ENCODE assay signal across 8 mouse cellular contexts in genomic region chr11:116101931-116102381, GRCm38 (mm10). TPM values are rescaled to one million over a fixed set of nuclear protein-coding genes. Genes with fewer than 3 reads are reported as not detected.
A peak's percentile ranks its signal among the peaks of the same experiment; 100 is the strongest.
DNase-seq lines count a peak whose midpoint lies in the region; ATAC-seq and TF ChIP-seq lines count a peak whose summit lies in the region.

No protein-coding gene starts in this region.

- intact Hi-C loops in left cerebral cortex, adult 2 months (cut with DNase I) = no loop called here
- intact Hi-C loops in left cerebral cortex, postnatal 36 days (cut with DNase I) = no loop called here
- intact Hi-C loops in heart, postnatal 36 days (cut with DNase I) = no loop called here

- no peaks in the 10 kb centered on the region for H3K36me3 ChIP-seq in forebrain, embryonic 11.5 days (ENCODE audit: control insufficient read depth, insufficient read depth, low read length)
- H3K36me3 ChIP-seq in limb, embryonic 12.5 days = no peaks in the 10 kb centered on the region
- no peaks in the 10 kb centered on the region for H3K36me3 ChIP-seq in neural tube, embryonic 12.5 days

- peaks cover 28% of the 10 kb centered on the region for H3K4me1 ChIP-seq in forebrain, embryonic 11.5 days (replicated peaks; ENCODE audit: control insufficient read depth, insufficient read depth, low read length)
- peaks cover 52% of the 10 kb centered on the region for H3K4me1 ChIP-seq in limb, embryonic 12.5 days (replicated peaks)
- H3K4me1 ChIP-seq in neural tube, embryonic 12.5 days = peaks cover 38% of the 10 kb centered on the region

- H3K9me3 ChIP-seq in forebrain, embryonic 11.5 days (ENCODE audit: control insufficient read depth, low read length) = no peaks in the 10 kb centered on the region
- H3K9me3 ChIP-seq in limb, embryonic 12.5 days = peaks cover 2% of the 10 kb centered on the region; the same call in 1 of the 2 replicates
- 0 out of 2 replicates have a peak, but pooled peaks cover under 1% of the 10 kb centered on the region for H3K9me3 ChIP-seq in neural tube, embryonic 12.5 days

- H3K27ac ChIP-seq in left cerebral cortex, adult 2 months = peak overlapping the region; percentile 76
- H3K27ac ChIP-seq in forebrain, embryonic 11.5 days (ENCODE audit: low read depth, low read length) = peak overlapping the region; percentile 82
- peak overlapping the region; percentile 87 for H3K27ac ChIP-seq in limb, embryonic 12.5 days
- no peak overlapping the region for H3K27ac ChIP-seq in neural tube, embryonic 12.5 days

- peaks cover 10% of the 10 kb centered on the region for H3K27me3 ChIP-seq in forebrain, embryonic 11.5 days (ENCODE audit: control insufficient read depth, insufficient read depth, low read length)
- H3K27me3 ChIP-seq in limb, embryonic 12.5 days = peaks cover 19% of the 10 kb centered on the region
- H3K27me3 ChIP-seq in neural tube, embryonic 12.5 days (replicated peaks) = peaks cover 18% of the 10 kb centered on the region

- TF ChIP-seq CTCF in left cerebral cortex, adult 2 months (IDR thresholded peaks at IDR 0.05) = no peak; the same call in 1 of the 2 replicates

- no peak overlapping the region for H3K4me3 ChIP-seq in left cerebral cortex, adult 2 months
- no peak overlapping the region for H3K4me3 ChIP-seq in forebrain, embryonic 11.5 days (ENCODE audit: low read depth, low read length)
- no peak overlapping the region for H3K4me3 ChIP-seq in limb, embryonic 12.5 days (replicated peaks)
- H3K4me3 ChIP-seq in neural tube, embryonic 12.5 days = no peak overlapping the region

- no peak for ATAC-seq in forebrain, embryonic 11.5 days (replicated peaks; ENCODE audit: low FRiP score)
- ATAC-seq in limb, embryonic 12.5 days (ENCODE audit: insufficient number of reproducible peaks, insufficient read depth, low FRiP score, low TSS enrichment, low read depth) = no peak
- ATAC-seq in neural tube, embryonic 12.5 days (ENCODE audit: low FRiP score, low read depth) = no peak
- ATAC-seq in frontal cortex, adult (ENCODE audit: low TSS enrichment) = no peak

- no peak for DNase-seq in left cerebral cortex, adult 2 months (ENCODE audit: extremely low spot score in 1 of 2, low spot score in 2 of 2)
- no peak for DNase-seq in left cerebral cortex, postnatal 36 days (ENCODE audit: low spot score in 2 of 2)
- DNase-seq in forebrain, embryonic 11.5 days (ENCODE audit: low spot score) = peak; percentile 67
- peak; percentile 74 to 82 for DNase-seq in heart, postnatal 36 days
- no peak for DNase-seq in right cerebral cortex, adult 2 months (ENCODE audit: low spot score in 2 of 2)

- H3K4me2 ChIP-seq in forebrain, embryonic 11.5 days (ENCODE audit: low read depth, low read length, severe bottlenecking) = no peak overlapping the region
- no peak overlapping the region for H3K4me2 ChIP-seq in limb, embryonic 12.5 days
- 0 out of 2 replicates have a peak overlapping the region, but pooled peaks have one; percentile 8 for H3K4me2 ChIP-seq in neural tube, embryonic 12.5 days (replicated peaks)

- H3K9ac ChIP-seq in forebrain, embryonic 11.5 days (ENCODE audit: low read length) = peak overlapping the region; percentile 55
- H3K9ac ChIP-seq in limb, embryonic 12.5 days (replicated peaks) = peak overlapping the region; percentile 42
- H3K9ac ChIP-seq in neural tube, embryonic 12.5 days = 0 out of 2 replicates have a peak overlapping the region, but pooled peaks have one; percentile 22

- 24% methylated on average over 11 of the region's 11 CpGs for WGBS in forebrain, embryonic 11.5 days
- 49% methylated on average over 11 of the region's 11 CpGs for WGBS in limb, embryonic 12.5 days
- WGBS in neural tube, embryonic 12.5 days = 42% methylated on average over 11 of the region's 11 CpGs

RNA-seq across cellular contexts. Expression of gene Wbp2, which starts 15.2 kb away (rescaled TPM):
- 100 to 1,000 TPM; 387 to 414 TPM for total RNA-seq in left cerebral cortex, adult 2 months (2021)
- 100 to 1,000 TPM; 388 to 420 TPM for total RNA-seq in left cerebral cortex, postnatal 36 days (2021)
- polyA plus RNA-seq in forebrain, embryonic 11.5 days (2014; fragmentation: Nextera tagmentation; extraction: Ambion mirVana) = 100.0 and 111 TPM in 2 replicates
- 100 to 1,000 TPM in 1 of 2 experiments, 10 to 100 TPM in 1; 97.0 to 106 TPM for total RNA-seq in heart, postnatal 36 days (2021)
- polyA plus RNA-seq in limb, embryonic 12.5 days (2016; fragmentation: Nextera tagmentation; extraction: Ambion mirVana) = 33.2 and 36.6 TPM in 2 replicates
- polyA plus RNA-seq in neural tube, embryonic 12.5 days (2016; fragmentation: Nextera tagmentation; extraction: Ambion mirVana) = 97.0 and 110 TPM in 2 replicates

RNA-seq across cellular contexts. Expression of gene Unc13d, which starts 24.2 kb away (rescaled TPM):
- total RNA-seq in left cerebral cortex, adult 2 months (2021) = 1 to 10 TPM; 1.5 to 2.0 TPM
- 1 to 10 TPM in 1 of 2 experiments, under 1 TPM in 1; 0.93 to 1.0 TPM for total RNA-seq in left cerebral cortex, postnatal 36 days (2021)
- 1.6 and 2.2 TPM in 2 replicates for polyA plus RNA-seq in forebrain, embryonic 11.5 days (2014; fragmentation: Nextera tagmentation; extraction: Ambion mirVana)
- total RNA-seq in heart, postnatal 36 days (2021) = under 1 TPM; 0.41 to 0.42 TPM
- 1.4 and 1.7 TPM in 2 replicates for polyA plus RNA-seq in limb, embryonic 12.5 days (2016; fragmentation: Nextera tagmentation; extraction: Ambion mirVana)
- polyA plus RNA-seq in neural tube, embryonic 12.5 days (2016; fragmentation: Nextera tagmentation; extraction: Ambion mirVana) = 1.3 and 1.7 TPM in 2 replicates

RNA-seq across cellular contexts. Expression of gene Trim47, which starts 25.1 kb away (rescaled TPM):
- total RNA-seq in left cerebral cortex, adult 2 months (2021) = 1 to 10 TPM; 5.2 to 8.0 TPM
- 1 to 10 TPM; 7.0 to 9.6 TPM for total RNA-seq in left cerebral cortex, postnatal 36 days (2021)
- 3.4 and 3.8 TPM in 2 replicates for polyA plus RNA-seq in forebrain, embryonic 11.5 days (2014; fragmentation: Nextera tagmentation; extraction: Ambion mirVana)
- total RNA-seq in heart, postnatal 36 days (2021) = 10 to 100 TPM; 25.2 to 34.2 TPM
- 6.0 and 7.9 TPM in 2 replicates for polyA plus RNA-seq in limb, embryonic 12.5 days (2016; fragmentation: Nextera tagmentation; extraction: Ambion mirVana)
- polyA plus RNA-seq in neural tube, embryonic 12.5 days (2016; fragmentation: Nextera tagmentation; extraction: Ambion mirVana) = 3.7 and 5.0 TPM in 2 replicates

RNA-seq across cellular contexts. Expression of gene Trim65, which starts 29.0 kb away (rescaled TPM):
- 1 to 10 TPM; 7.6 to 9.1 TPM for total RNA-seq in left cerebral cortex, adult 2 months (2021)
- 1 to 10 TPM; 7.2 to 8.4 TPM for total RNA-seq in left cerebral cortex, postnatal 36 days (2021)
- polyA plus RNA-seq in forebrain, embryonic 11.5 days (2014; fragmentation: Nextera tagmentation; extraction: Ambion mirVana) = 1.8 and 1.9 TPM in 2 replicates
- 1 to 10 TPM; 7.4 to 7.6 TPM for total RNA-seq in heart, postnatal 36 days (2021)
- 2.1 and 3.0 TPM in 2 replicates for polyA plus RNA-seq in limb, embryonic 12.5 days (2016; fragmentation: Nextera tagmentation; extraction: Ambion mirVana)
- 2.0 and 2.1 TPM in 2 replicates for polyA plus RNA-seq in neural tube, embryonic 12.5 days (2016; fragmentation: Nextera tagmentation; extraction: Ambion mirVana)

RNA-seq across cellular contexts. Expression of gene Mrpl38, which starts 36.7 kb away (rescaled TPM):
- total RNA-seq in left cerebral cortex, adult 2 months (2021) = 10 to 100 TPM; 59.4 to 66.8 TPM
- total RNA-seq in left cerebral cortex, postnatal 36 days (2021) = 10 to 100 TPM; 58.3 to 62.1 TPM
- 98.0 and 109 TPM in 2 replicates for polyA plus RNA-seq in forebrain, embryonic 11.5 days (2014; fragmentation: Nextera tagmentation; extraction: Ambion mirVana)
- total RNA-seq in heart, postnatal 36 days (2021) = 10 to 100 TPM; 62.9 to 63.4 TPM
- 86.9 and 90.8 TPM in 2 replicates for polyA plus RNA-seq in limb, embryonic 12.5 days (2016; fragmentation: Nextera tagmentation; extraction: Ambion mirVana)
- 83.7 and 85.5 TPM in 2 replicates for polyA plus RNA-seq in neural tube, embryonic 12.5 days (2016; fragmentation: Nextera tagmentation; extraction: Ambion mirVana)

Comparison
In these comparisons a context has a peak if more than half of its experiments do, and no peak if none do; other contexts are left out.
1. DNase-seq: peak in forebrain, embryonic 11.5 days (single experiment) and heart, postnatal 36 days (2 of 2); none in left cerebral cortex, adult 2 months (0 of 2), left cerebral cortex, postnatal 36 days (0 of 2) and right cerebral cortex, adult 2 months (0 of 2).
2. Peak in every context shown above with its lines, with median percentiles within 50 percentile points of each other: H3K9ac ChIP-seq.